Mouse (Mus musculus): ENCODE measurements around the gene Tbce.

- TF ChIP-seq POLR2A (IDR thresholded peaks at IDR 0.05; ENCODE audit: insufficient read depth, low read depth, low read length): no peak
- no peak for TF ChIP-seq CTCF (IDR thresholded peaks at IDR 0.05; ENCODE audit: insufficient read depth, low read depth, low read length)
These were observed 34.9 kb upstream of the Tbce start for GRCm38 (mm10) chr13:14074371-14074770.
